Mouse (Mus musculus): ENCODE data around the gene Ldb2.

DNA sequence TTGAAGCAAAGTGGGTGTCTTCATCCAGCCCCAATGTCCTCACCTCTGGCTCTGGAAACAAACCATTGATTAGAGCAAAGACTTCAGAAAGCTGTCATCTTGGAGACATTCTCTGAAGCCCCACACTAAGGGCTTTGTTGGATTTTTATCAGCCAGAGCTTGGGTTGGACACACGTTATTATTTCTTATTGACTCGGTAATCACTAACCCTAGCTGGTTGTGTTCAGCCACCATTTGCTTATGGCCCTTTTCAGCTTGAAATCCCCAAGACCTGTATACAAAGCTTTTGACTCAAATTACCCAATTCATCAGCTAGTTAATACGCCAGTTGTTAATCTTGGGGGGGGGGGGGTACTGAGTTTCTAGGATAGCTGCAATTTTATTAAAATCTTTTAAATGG, 91.5 kb downstream of the Ldb2 start:
- TF ChIP-seq CTCF (IDR thresholded peaks at IDR 0.05; ENCODE audit: borderline replicate concordance, extremely low read depth, insufficient read depth, insufficient read length) (no peak), POLR2A (IDR thresholded peaks at IDR 0.05; ENCODE audit: borderline replicate concordance, extremely low read depth, insufficient read depth, insufficient read length, poor library complexity, severe bottlenecking) (no peak)

Measured in brain, embryonic 14.5 days (tissue).